Mouse (Mus musculus) embryonic fibroblast, embryonic 13.5 days (primary cell): ENCODE measurements around the gene Cpt1c.

Experiments used
- CTCF ChIP-seq: IDR thresholded peaks from 2 replicates; pipeline ENCODE4 v1.5.1; 2011; ENCODE audit warnings: mild to moderate bottlenecking, control low read depth, low read length, moderate library complexity, borderline replicate concordance; ENCODE audit not compliant: insufficient read depth
- POLR2A ChIP-seq: IDR thresholded peaks from 2 replicates; pipeline ENCODE4 v1.6.1; 2011; ENCODE audit warnings: low read depth, mild to moderate bottlenecking, control low read depth, low read length, moderate library complexity

- TF ChIP-seq CTCF (no peak), POLR2A (no peak)
Measured at GRCm38 (mm10) chr7:44955628-44956027, 19.0 kb downstream of the Cpt1c start.
